Mouse (Mus musculus) G1E (cell line): ENCODE measurements around the gene Patl1. TPM values are rescaled to one million over a fixed set of nuclear protein-coding genes. Genes with fewer than 3 reads are reported as not detected.

ENCODE experiments used
- ATAC-seq: 2 replicates; pipeline ENCODE4 v1.8.0; 2016; ENCODE audit warnings: mild to moderate bottlenecking; ENCODE audit not compliant: insufficient number of reproducible peaks, poor library complexity, low FRiP score, severe bottlenecking; ENCODE audit errors: extremely low read depth
- DNase-seq: peaks from one replicate; pipeline ENCODE4 v3.0.0; 2012; ENCODE audit warnings: low spot score
- H3K27me3 ChIP-seq: 2 replicates; pipeline ENCODE4 v1.6.1; 2012; ENCODE audit warnings: mild to moderate bottlenecking, low read length, inconsistent platforms; ENCODE audit not compliant: insufficient read depth
- H3K36me3 ChIP-seq: replicated peaks from 2 replicates; pipeline ENCODE3; 2012; ENCODE audit warnings: mild to moderate bottlenecking, inconsistent platforms
- H3K4me1 ChIP-seq: 2 replicates; pipeline ENCODE4 v1.6.1; 2012; ENCODE audit warnings: low read depth, low read length, inconsistent platforms, mixed read lengths; ENCODE audit not compliant: insufficient read depth
- H3K4me3 ChIP-seq: 2 replicates; pipeline ENCODE4 v1.5.1; 2012; ENCODE audit warnings: low read depth, mild to moderate bottlenecking, inconsistent platforms, low read length, moderate library complexity, mixed read lengths
- H3K9me3 ChIP-seq: replicated peaks from 2 replicates; pipeline ENCODE4 v1.6.1; 2012; ENCODE audit warnings: inconsistent platforms
- CTCF ChIP-seq: IDR thresholded peaks from 2 replicates; pipeline ENCODE4 v1.5.1; 2012; ENCODE audit warnings: low read depth, low read length, inconsistent platforms, mixed read lengths
- GATA1 ChIP-seq: IDR thresholded peaks from 2 replicates; pipeline ENCODE4 v1.6.1; 2012; ENCODE audit warnings: borderline replicate concordance, low read length, inconsistent platforms, mixed read lengths
- GATA2 ChIP-seq: IDR thresholded peaks from 2 replicates; pipeline ENCODE4 v1.6.1; 2012; ENCODE audit warnings: low read depth, low read length, inconsistent platforms, borderline replicate concordance
- POLR2AphosphoS5 ChIP-seq: IDR thresholded peaks from 2 replicates; pipeline ENCODE4 v1.6.1; 2012; ENCODE audit warnings: low read depth, low read length, inconsistent platforms; ENCODE audit not compliant: insufficient replicate concordance
- TAL1 ChIP-seq: conservative IDR thresholded peaks from 2 replicates; pipeline ENCODE4 v1.6.1; 2012; ENCODE audit warnings: low read depth, low read length, inconsistent platforms, mixed read lengths
- polyA plus RNA-seq: library from polyadenylated mRNA; stranded (reverse); fragments of >175 nt; gene quantifications from 2 replicates; pipeline ENCODE4 v1.2.3, GENCODE M21; 2012
- total RNA-seq, 2 experiments: library from RNA; stranded (forward) in 1 of 2; stranded (reverse) in 1 of 2; fragments of 200-1000 nt in 1 of 2; fragments of >200 nt in 1 of 2; fragmentation: Nextera tagmentation in 1 of 2; gene quantifications; 2 replicates each; pipeline ENCODE4 v1.2.3; 2014 to 2017

The Patl1 gene
- total and polyA plus RNA-seq, 3 experiments = 17.7 to 59.4 (median 20.4) TPM

- Histone ChIP-seq H3K9me3 (no peaks in the 10 kb centered on the region), H3K4me1 (peaks cover 40% of the 10 kb centered on the region), H3K36me3 (peaks cover 80% of the 10 kb centered on the region), H3K27me3 (no peaks in the 10 kb centered on the region), H3K4me3 (no peak overlapping the region; the same call in 1 of the 2 replicates)
- ATAC-seq (no peak), DNase-seq (no peak)
- no peak for TF ChIP-seq GATA1
- TF ChIP-seq POLR2AphosphoS5 = no peak
- no peak for TF ChIP-seq GATA2
- TF ChIP-seq TAL1 = no peak
- no peak for TF ChIP-seq CTCF
These were observed 79.8 kb downstream of the Patl1 start for GRCm38 (mm10) chr19:11992034-11992433.

- H3K4me3 ChIP-seq = no peak overlapping the region; the same call in 1 of the 2 replicates
- no peaks in the 10 kb centered on the region for H3K9me3 ChIP-seq
- peaks cover 40% of the 10 kb centered on the region for H3K4me1 ChIP-seq
- ATAC-seq (peak; percentile 74), DNase-seq (peak; percentile 43)
- TF ChIP-seq POLR2AphosphoS5 (no peak), TAL1 (peak; percentile 27; the same call in 1 of the 2 replicates)
- peaks cover 75% of the 10 kb centered on the region for H3K36me3 ChIP-seq
- H3K27me3 ChIP-seq = no peaks in the 10 kb centered on the region
These were observed 80.3 kb downstream of the Patl1 start for GRCm38 (mm10) chr19:11992441-11993029.

Other genes with a start within 250 kb of the Patl1 start
- gene Oosp1, start 221.2 kb upstream of the Patl1 start, total RNA-seq (2014; fragmentation: Nextera tagmentation) = not detected in 2 replicates
- 0.11 TPM in 1 of 2 replicates, not detected in the other for gene Oosp1, start 221.2 kb upstream of the Patl1 start, total RNA-seq (2017)
- not detected in 2 replicates for gene Oosp1, start 221.2 kb upstream of the Patl1 start, polyA plus RNA-seq
- gene Oosp3, start 215.3 kb upstream of the Patl1 start, total RNA-seq (2014; fragmentation: Nextera tagmentation) = not detected in 2 replicates
- gene Oosp3, start 215.3 kb upstream of the Patl1 start, total RNA-seq (2017) = not detected in 2 replicates
- gene Oosp3, start 215.3 kb upstream of the Patl1 start, polyA plus RNA-seq = not detected in 2 replicates
- not detected in 2 replicates for gene Gif, start 164.8 kb upstream of the Patl1 start, total RNA-seq (2014; fragmentation: Nextera tagmentation)
- 0.06 TPM in 1 of 2 replicates, not detected in the other for gene Gif, start 164.8 kb upstream of the Patl1 start, total RNA-seq (2017)
- gene Gif, start 164.8 kb upstream of the Patl1 start, polyA plus RNA-seq = not detected in 2 replicates
- 42.2 and 53.1 TPM in 2 replicates for gene Mrpl16, start 142.0 kb upstream of the Patl1 start, total RNA-seq (2014; fragmentation: Nextera tagmentation)
- 68.5 and 91.4 TPM in 2 replicates for gene Mrpl16, start 142.0 kb upstream of the Patl1 start, total RNA-seq (2017)
- gene Mrpl16, start 142.0 kb upstream of the Patl1 start, polyA plus RNA-seq = 10.1 and 27.1 TPM in 2 replicates
- gene Stx3, start 93.0 kb upstream of the Patl1 start, total RNA-seq (2014; fragmentation: Nextera tagmentation) = not detected in 2 replicates
- 1.3 and 1.9 TPM in 2 replicates for gene Stx3, start 93.0 kb upstream of the Patl1 start, total RNA-seq (2017)
- not detected in 2 replicates for gene Stx3, start 93.0 kb upstream of the Patl1 start, polyA plus RNA-seq
- gene Olfr1417, start 73.2 kb upstream of the Patl1 start, total RNA-seq (2014; fragmentation: Nextera tagmentation) = not detected in 2 replicates
- gene Olfr1417, start 73.2 kb upstream of the Patl1 start, total RNA-seq (2017) = 0.05 and 0.29 TPM in 2 replicates
- not detected in 2 replicates for gene Olfr1417, start 73.2 kb upstream of the Patl1 start, polyA plus RNA-seq
- gene Olfr1418, start 51.3 kb upstream of the Patl1 start, total RNA-seq (2014; fragmentation: Nextera tagmentation) = not detected in 2 replicates
- 0.11 and 0.17 TPM in 2 replicates for gene Olfr1418, start 51.3 kb upstream of the Patl1 start, total RNA-seq (2017)
- gene Olfr1418, start 51.3 kb upstream of the Patl1 start, polyA plus RNA-seq = not detected in 2 replicates
- gene Olfr1419, start 37.3 kb upstream of the Patl1 start, total RNA-seq (2014; fragmentation: Nextera tagmentation) = not detected in 2 replicates
- 0.22 TPM in 1 of 2 replicates, not detected in the other for gene Olfr1419, start 37.3 kb upstream of the Patl1 start, total RNA-seq (2017)
- gene Olfr1419, start 37.3 kb upstream of the Patl1 start, polyA plus RNA-seq = not detected in 2 replicates
- not detected in 2 replicates for gene Olfr1420, start 25.8 kb upstream of the Patl1 start, total RNA-seq (2014; fragmentation: Nextera tagmentation)
- gene Olfr1420, start 25.8 kb upstream of the Patl1 start, total RNA-seq (2017) = 0.17 and 0.38 TPM in 2 replicates
- not detected in 2 replicates for gene Olfr1420, start 25.8 kb upstream of the Patl1 start, polyA plus RNA-seq
- gene Osbp, start 53.5 kb downstream of the Patl1 start, total RNA-seq (2014; fragmentation: Nextera tagmentation) = 44.8 and 50.4 TPM in 2 replicates
- 28.9 and 32.1 TPM in 2 replicates for gene Osbp, start 53.5 kb downstream of the Patl1 start, total RNA-seq (2017)
- 10.2 and 12.2 TPM in 2 replicates for gene Osbp, start 53.5 kb downstream of the Patl1 start, polyA plus RNA-seq
- gene Olfr1423, start 128.9 kb downstream of the Patl1 start, total RNA-seq (2014; fragmentation: Nextera tagmentation) = not detected in 2 replicates
- 0.05 and 0.12 TPM in 2 replicates for gene Olfr1423, start 128.9 kb downstream of the Patl1 start, total RNA-seq (2017)
- not detected in 2 replicates for gene Olfr1423, start 128.9 kb downstream of the Patl1 start, polyA plus RNA-seq
- not detected in 2 replicates for gene Olfr1424, start 150.3 kb downstream of the Patl1 start, total RNA-seq (2014; fragmentation: Nextera tagmentation)
- not detected in 2 replicates for gene Olfr1424, start 150.3 kb downstream of the Patl1 start, total RNA-seq (2017)
- not detected in 2 replicates for gene Olfr1424, start 150.3 kb downstream of the Patl1 start, polyA plus RNA-seq
- not detected in 2 replicates for gene Olfr1425, start 165.3 kb downstream of the Patl1 start, total RNA-seq (2014; fragmentation: Nextera tagmentation)
- gene Olfr1425, start 165.3 kb downstream of the Patl1 start, total RNA-seq (2017) = 0.17 and 0.44 TPM in 2 replicates
- gene Olfr1425, start 165.3 kb downstream of the Patl1 start, polyA plus RNA-seq = not detected in 2 replicates
- gene Olfr1426, start 179.6 kb downstream of the Patl1 start, total RNA-seq (2014; fragmentation: Nextera tagmentation) = not detected in 2 replicates
- 0.11 and 0.12 TPM in 2 replicates for gene Olfr1426, start 179.6 kb downstream of the Patl1 start, total RNA-seq (2017)
- not detected in 2 replicates for gene Olfr1426, start 179.6 kb downstream of the Patl1 start, polyA plus RNA-seq
- gene Olfr1427, start 190.9 kb downstream of the Patl1 start, total RNA-seq (2014; fragmentation: Nextera tagmentation) = not detected in 2 replicates
- 0.05 TPM in 1 of 2 replicates, not detected in the other for gene Olfr1427, start 190.9 kb downstream of the Patl1 start, total RNA-seq (2017)
- gene Olfr1427, start 190.9 kb downstream of the Patl1 start, polyA plus RNA-seq = not detected in 2 replicates
- not detected in 2 replicates for gene Olfr1428, start 203.5 kb downstream of the Patl1 start, total RNA-seq (2014; fragmentation: Nextera tagmentation)
- 0.12 and 0.22 TPM in 2 replicates for gene Olfr1428, start 203.5 kb downstream of the Patl1 start, total RNA-seq (2017)
- gene Olfr1428, start 203.5 kb downstream of the Patl1 start, polyA plus RNA-seq = not detected in 2 replicates
- gene Olfr76, start 210.8 kb downstream of the Patl1 start, total RNA-seq (2014; fragmentation: Nextera tagmentation) = not detected in 2 replicates
- gene Olfr76, start 210.8 kb downstream of the Patl1 start, total RNA-seq (2017) = 0.33 TPM in 1 of 2 replicates, not detected in the other
- not detected in 2 replicates for gene Olfr76, start 210.8 kb downstream of the Patl1 start, polyA plus RNA-seq